Mouse (Mus musculus) embryonic facial prominence, embryonic 11.5 days (tissue): ENCODE measurements around the gene Taf10. TPM values are rescaled to one million over a fixed set of nuclear protein-coding genes. Genes with fewer than 3 reads are reported as not detected.
"Not testable (repeated sequence)": the region's sequence is repeated elsewhere in the genome, so short reads cannot be mapped to it uniquely, and the experiment has no call there.

Experiments used
- ATAC-seq: fragments of 200-750 bp; cut with Nextera tagmentation; replicated peaks from 2 replicates; pipeline ENCODE4 v1.8.0; 2017; ENCODE audit warnings: low read depth; ENCODE audit not compliant: insufficient number of reproducible peaks, low FRiP score, low TSS enrichment
- DNase-seq: peaks from one replicate; pipeline ENCODE4 v3.0.0-alpha.2; 2015; ENCODE audit warnings: low spot score
- H3K27ac ChIP-seq: fragments of 300-500 bp; sonication (generic); replicated peaks from 2 replicates; pipeline ENCODE4 v1.5.1; 2014; ENCODE audit warnings: mild to moderate bottlenecking, low read depth, low read length, control low read depth
- H3K27me3 ChIP-seq: fragments of 300-500 bp; sonication (generic); 2 replicates; pipeline ENCODE4 v1.6.1; 2014; ENCODE audit warnings: mild to moderate bottlenecking, low read length, moderate library complexity, mixed read lengths; ENCODE audit not compliant: control insufficient read depth, insufficient read depth
- H3K36me3 ChIP-seq: fragments of 300-500 bp; sonication (generic); replicated peaks from 2 replicates; pipeline ENCODE4 v1.6.1; 2014; ENCODE audit warnings: low read depth, mild to moderate bottlenecking, low read length, moderate library complexity, mixed read lengths; ENCODE audit not compliant: control insufficient read depth, insufficient read depth
- H3K4me1 ChIP-seq: fragments of 300-500 bp; sonication (generic); 2 replicates; pipeline ENCODE4 v1.6.1; 2014; ENCODE audit warnings: low read length, mixed read lengths; ENCODE audit not compliant: control insufficient read depth, insufficient read depth
- H3K4me2 ChIP-seq: fragments of 300-500 bp; sonication (generic); 2 replicates; pipeline ENCODE4 v1.6.1; 2014; ENCODE audit warnings: low read depth, mild to moderate bottlenecking, control low read depth, low read length, moderate library complexity
- H3K4me3 ChIP-seq: fragments of 300-500 bp; sonication (generic); 2 replicates; pipeline ENCODE4 v1.5.1; 2014; ENCODE audit warnings: low read depth, low read length, control low read depth
- H3K9ac ChIP-seq: fragments of 300-500 bp; sonication (generic); replicated peaks from 2 replicates; pipeline ENCODE4 v1.6.1; 2014; ENCODE audit warnings: mild to moderate bottlenecking, control low read depth, low read length
- H3K9me3 ChIP-seq: fragments of 300-500 bp; sonication (generic); replicated peaks from 2 replicates; pipeline ENCODE4 v1.6.1; 2016; ENCODE audit warnings: mild to moderate bottlenecking, low read length, inconsistent platforms, mixed read lengths; ENCODE audit not compliant: control insufficient read depth
- WGBS: fragments of 180-500 bp; shearing (Covaris S2); extraction: QIAGEN DNeasy Blood & Tissue Kit; methylation state at CpG from one replicate; pipeline ENCODE4 v1.1.7; 2014; 5-methylcytosine and 5-hydroxymethylcytosine counted together
- polyA plus RNA-seq: library from polyadenylated mRNA; unstranded; fragments of >200 nt; fragmentation: Nextera tagmentation; extraction: Ambion mirVana; gene quantifications from 2 replicates; pipeline ENCODE4 v1.2.1, GENCODE M21; 2014

Gene Taf10
- polyA plus RNA-seq, 1 experiment from 2014 or later = 168 TPM

- no peak overlapping the region for H3K27ac ChIP-seq
- ATAC-seq (no peak), DNase-seq (no peak)
- H3K9me3 ChIP-seq = no peaks in the 10 kb centered on the region
- H3K4me2 ChIP-seq = no peak overlapping the region
- no peaks in the 10 kb centered on the region for H3K27me3 ChIP-seq
- no peaks in the 10 kb centered on the region for H3K4me1 ChIP-seq
- 71% methylated on average over 2 of the region's 2 CpGs for WGBS
- H3K36me3 ChIP-seq = no peaks in the 10 kb centered on the region; the same call in 1 of the 2 replicates
- H3K4me3 ChIP-seq = no peak overlapping the region
- no peak overlapping the region for H3K9ac ChIP-seq
These were observed 3.6 kb upstream of the Taf10 start for GRCm38 (mm10) chr7:105747776-105748175.

DNA sequence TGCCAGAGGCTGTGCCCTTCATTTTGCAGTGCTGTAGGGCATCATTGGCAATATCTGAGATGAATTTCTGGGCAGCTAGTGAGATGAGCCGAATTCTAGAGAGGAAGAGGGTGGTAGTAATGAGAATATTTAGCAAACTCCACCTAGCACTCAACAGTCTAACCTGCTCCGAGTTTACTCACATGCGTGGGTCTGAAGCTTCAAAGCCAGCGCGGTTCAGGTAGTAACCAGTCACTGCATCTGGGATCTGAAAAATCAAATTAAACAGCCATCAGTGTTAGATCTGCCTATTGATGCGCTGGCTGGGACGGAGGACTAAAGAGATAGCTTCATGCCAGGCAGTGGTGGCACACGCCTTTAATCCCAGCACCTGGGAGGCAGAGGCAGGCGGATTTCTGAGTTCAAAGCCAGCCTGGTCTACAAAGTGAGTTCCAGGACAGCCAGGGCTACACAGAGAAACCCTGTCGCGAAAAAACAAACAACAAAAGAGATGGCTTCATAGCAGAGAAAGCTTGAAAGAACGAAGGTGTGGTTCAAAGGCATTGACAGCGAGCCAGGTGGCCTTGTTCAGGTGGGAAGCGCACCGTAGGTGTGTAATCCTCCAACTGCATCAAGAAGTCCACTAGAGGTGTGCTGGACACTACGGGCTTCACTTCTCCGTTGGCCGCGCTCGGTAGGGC, 775 bp downstream of the Taf10 start:
- ATAC-seq = 0 out of 2 replicates have a peak, but pooled peaks have one; percentile 0
- not testable (repeated sequence) for H3K27me3 ChIP-seq, H3K27ac ChIP-seq, DNase-seq, H3K36me3 ChIP-seq, H3K9me3 ChIP-seq, H3K4me1 ChIP-seq
- Histone ChIP-seq H3K4me2 (peak overlapping the region; percentile 86), H3K9ac (peak overlapping the region; percentile 82), H3K4me3 (peak overlapping the region; percentile 95)
- 33% methylated on average over 20 of the region's 20 CpGs for WGBS

GRCm38 (mm10) chr7:105742539-105743215, 1.5 kb downstream of the Taf10 start:
- not testable (repeated sequence) for H3K36me3 ChIP-seq, H3K9me3 ChIP-seq, H3K9ac ChIP-seq, H3K4me2 ChIP-seq, DNase-seq, H3K27me3 ChIP-seq, ATAC-seq, H3K27ac ChIP-seq, H3K4me1 ChIP-seq, H3K4me3 ChIP-seq
- WGBS = 82% methylated on average over 7 of the region's 7 CpGs

DNA sequence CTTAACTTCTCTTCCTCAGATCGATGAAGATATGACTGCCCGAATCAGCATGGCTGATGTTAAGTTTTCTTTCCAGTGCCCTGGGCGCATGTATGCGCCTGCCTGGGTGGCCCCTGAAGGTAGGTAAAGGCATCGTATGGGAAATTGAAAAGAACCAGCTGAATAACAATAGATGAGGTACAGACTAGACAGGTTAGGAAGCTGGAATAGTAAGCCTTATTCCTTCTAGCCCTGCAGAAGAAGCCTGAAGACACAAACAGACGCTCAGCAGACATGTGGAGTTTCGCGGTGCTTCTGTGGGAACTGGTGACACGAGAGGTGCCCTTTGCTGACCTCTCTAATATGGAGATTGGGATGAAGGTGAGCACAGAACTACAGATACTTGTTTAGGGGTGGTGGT, 2.2 kb downstream of the Taf10 start:
- H3K36me3 ChIP-seq = peaks cover 3% of the 10 kb centered on the region; the same call in 1 of the 2 replicates
- H3K9ac ChIP-seq = no peak overlapping the region
- no peaks in the 10 kb centered on the region for H3K4me1 ChIP-seq
- no peaks in the 10 kb centered on the region for H3K9me3 ChIP-seq
- H3K27me3 ChIP-seq = no peaks in the 10 kb centered on the region
- H3K27ac ChIP-seq = no peak overlapping the region
- H3K4me3 ChIP-seq = no peak overlapping the region
- H3K4me2 ChIP-seq = no peak overlapping the region
- WGBS = 89% methylated on average over 9 of the region's 9 CpGs
- ATAC-seq (no peak), DNase-seq (no peak)

DNA sequence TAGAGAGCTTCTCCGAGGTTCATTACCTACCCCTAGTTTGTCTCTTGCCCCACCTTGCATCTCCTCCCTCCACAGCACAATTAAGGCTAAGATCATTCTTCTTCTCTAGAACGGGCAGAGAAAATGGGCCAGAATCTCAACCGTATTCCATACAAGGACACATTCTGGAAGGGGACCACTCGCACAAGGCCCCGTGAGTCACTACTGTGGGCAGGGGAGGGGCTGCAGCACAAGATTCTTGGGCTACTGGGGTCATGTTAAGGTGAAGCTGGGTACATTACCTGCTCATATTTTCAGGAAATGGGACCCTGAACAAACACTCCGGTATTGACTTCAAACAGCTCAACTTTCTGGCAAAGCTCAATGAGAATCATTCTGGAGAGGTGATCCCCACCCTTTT, 3.3 kb downstream of the Taf10 start:
- no peak overlapping the region for H3K9ac ChIP-seq

DNA sequence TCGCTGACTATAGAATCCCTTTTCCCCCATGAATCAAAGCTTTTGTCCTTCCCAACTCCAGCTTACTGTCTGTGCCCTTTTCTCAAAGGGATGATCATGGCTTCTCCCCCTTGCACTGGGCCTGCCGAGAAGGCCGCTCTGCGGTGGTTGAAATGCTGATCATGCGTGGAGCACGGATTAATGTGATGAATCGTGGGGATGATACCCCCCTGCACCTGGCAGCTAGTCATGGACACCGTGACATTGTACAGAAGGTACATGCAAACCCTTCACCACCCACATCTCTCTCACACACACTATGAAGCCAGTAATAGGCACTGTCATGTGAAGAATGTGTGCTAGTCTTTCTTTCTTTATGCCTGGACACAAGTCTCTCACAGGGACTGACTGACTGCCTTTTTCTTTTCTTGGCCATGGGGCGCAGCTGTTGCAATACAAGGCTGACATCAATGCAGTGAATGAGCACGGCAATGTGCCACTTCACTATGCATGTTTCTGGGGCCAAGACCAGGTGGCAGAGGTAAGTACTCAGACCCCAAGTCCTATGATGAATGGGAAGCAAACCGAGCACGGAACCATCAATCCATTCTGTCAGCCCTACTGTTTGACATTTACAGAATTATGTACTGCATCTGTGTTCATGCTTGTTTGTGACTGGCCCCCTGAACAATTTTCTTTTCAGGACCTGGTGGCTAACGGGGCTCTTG, 3.9 kb downstream of the Taf10 start:
- peaks cover 3% of the 10 kb centered on the region; the same call in 1 of the 2 replicates for H3K36me3 ChIP-seq
- no peak overlapping the region for H3K27ac ChIP-seq
- no peaks in the 10 kb centered on the region for H3K27me3 ChIP-seq
- DNase-seq (no peak), ATAC-seq (no peak)
- no peaks in the 10 kb centered on the region for H3K4me1 ChIP-seq
- H3K4me3 ChIP-seq = no peak overlapping the region
- H3K4me2 ChIP-seq = no peak overlapping the region
- H3K9me3 ChIP-seq = no peaks in the 10 kb centered on the region
- H3K9ac ChIP-seq = no peak overlapping the region
- WGBS = 89% methylated on average over 13 of the region's 13 CpGs

More for the DNA sequence above, 3.3 kb downstream of the Taf10 start:
- Histone ChIP-seq H3K4me1 (no peaks in the 10 kb centered on the region), H3K4me3 (no peak overlapping the region), H3K27me3 (no peaks in the 10 kb centered on the region), H3K27ac (no peak overlapping the region), H3K4me2 (no peak overlapping the region), H3K36me3 (peaks cover 3% of the 10 kb centered on the region; the same call in 1 of the 2 replicates), H3K9me3 (no peaks in the 10 kb centered on the region)
- no peak for ATAC-seq
- no peak for DNase-seq
- WGBS = 88% methylated on average over 6 of the region's 6 CpGs

- Histone ChIP-seq H3K27me3 (no peaks in the 10 kb centered on the region), H3K9ac (no peak overlapping the region), H3K4me2 (no peak overlapping the region), H3K9me3 (no peaks in the 10 kb centered on the region), H3K4me1 (no peaks in the 10 kb centered on the region), H3K4me3 (no peak overlapping the region), H3K27ac (no peak overlapping the region; the same call in 1 of the 2 replicates), H3K36me3 (peaks cover 7% of the 10 kb centered on the region)
- ATAC-seq (no peak), DNase-seq (peak; percentile 77)
- 22% methylated on average over 3 of the region's 3 CpGs for WGBS
These were observed 5.2 kb downstream of the Taf10 start for GRCm38 (mm10) chr7:105738948-105739347.

DNA sequence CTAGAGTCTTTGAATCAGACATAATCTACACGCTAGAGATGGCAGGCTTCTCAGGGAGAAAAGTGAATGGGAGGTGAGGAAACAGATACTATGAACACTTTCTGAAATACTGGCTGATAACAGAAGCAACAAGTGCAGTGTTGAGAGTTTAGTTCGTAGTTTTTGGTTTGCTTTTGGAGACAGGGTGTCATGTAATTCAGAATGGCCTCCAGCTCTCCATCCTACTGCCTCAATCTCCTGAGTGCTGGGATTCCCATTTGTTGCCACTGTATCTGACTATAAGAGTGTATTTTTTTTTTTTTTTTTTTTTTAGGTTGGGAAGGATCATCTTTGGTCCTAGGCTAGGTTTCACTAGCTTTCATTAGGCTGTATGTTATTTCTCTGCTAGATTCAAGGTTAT, 5.9 kb downstream of the Taf10 start:
- 0 out of 2 replicates have a peak overlapping the region, but pooled peaks have one; percentile 7 for H3K4me3 ChIP-seq

More for the DNA sequence above, 5.9 kb downstream of the Taf10 start:
- H3K9ac ChIP-seq = no peak overlapping the region
- no peak overlapping the region; the same call in 1 of the 2 replicates for H3K27ac ChIP-seq
- no peaks in the 10 kb centered on the region for H3K27me3 ChIP-seq
- 76% methylated on average over 2 of the region's 2 CpGs for WGBS
- H3K4me2 ChIP-seq = no peak overlapping the region
- no peak for DNase-seq
- H3K9me3 ChIP-seq = no peaks in the 10 kb centered on the region
- ATAC-seq = no peak
- no peaks in the 10 kb centered on the region for H3K4me1 ChIP-seq
- peaks cover 7% of the 10 kb centered on the region for H3K36me3 ChIP-seq
